Mouse (Mus musculus): ENCODE results near the gene Gpr108. TPM values are rescaled to one million over a fixed set of nuclear protein-coding genes. Genes with fewer than 3 reads are reported as not detected.

Gene Gpr108
- polyA plus RNA-seq, 1 experiment from 2014 or later = 32.6 TPM

DNA sequence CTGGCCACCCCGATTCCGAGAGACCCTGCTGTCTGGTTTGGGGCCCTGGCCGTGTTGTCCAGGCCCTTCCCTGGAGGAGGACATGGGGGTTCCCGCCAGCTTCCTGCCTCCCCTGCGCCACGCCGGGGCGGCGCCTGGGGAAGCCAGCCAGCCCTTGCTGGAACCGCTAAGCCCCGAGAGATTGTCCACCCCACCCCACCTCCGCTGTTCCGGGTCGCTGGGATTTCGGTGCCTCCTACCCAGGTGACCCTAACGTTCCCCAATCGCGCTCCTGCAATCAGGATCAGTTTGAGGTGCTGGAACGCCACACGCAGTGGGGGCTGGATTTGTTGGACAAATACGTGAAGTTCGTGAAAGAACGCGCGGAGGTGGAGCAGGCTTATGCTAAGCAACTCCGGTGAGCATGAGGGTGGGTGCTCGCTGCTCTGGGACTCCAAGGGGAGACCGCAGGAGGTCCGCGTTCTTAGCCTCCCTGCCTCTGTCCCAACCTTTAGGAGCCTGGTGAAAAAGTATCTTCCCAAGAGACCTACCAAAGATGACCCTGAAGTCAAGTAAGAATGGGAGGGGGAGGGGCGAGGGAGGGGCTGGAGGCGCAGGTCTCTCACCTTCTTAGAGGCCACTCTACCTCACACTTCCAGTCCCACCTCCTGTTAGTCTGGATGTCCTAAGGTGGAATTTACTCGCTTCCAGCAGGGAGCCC is 2.4 kb upstream of the Gpr108 start:
- peaks cover 22% of the 10 kb centered on the region for H3K36me3 ChIP-seq
- H3K4me2 ChIP-seq (replicated peaks) = peak overlapping the region; percentile 95
- H3K4me3 ChIP-seq (replicated peaks) = peak overlapping the region; percentile 80
- no peaks in the 10 kb centered on the region for H3K9me3 ChIP-seq
- no peaks in the 10 kb centered on the region for H3K27me3 ChIP-seq (replicated peaks)
- 3% methylated on average over 33 of the region's 33 CpGs for WGBS
- no peak for ATAC-seq
- H3K27ac ChIP-seq = peak overlapping the region; percentile 36; the same call in 1 of the 2 replicates
- peaks cover 22% of the 10 kb centered on the region for H3K4me1 ChIP-seq (replicated peaks)
- H3K9ac ChIP-seq = peak overlapping the region; percentile 73

DNA sequence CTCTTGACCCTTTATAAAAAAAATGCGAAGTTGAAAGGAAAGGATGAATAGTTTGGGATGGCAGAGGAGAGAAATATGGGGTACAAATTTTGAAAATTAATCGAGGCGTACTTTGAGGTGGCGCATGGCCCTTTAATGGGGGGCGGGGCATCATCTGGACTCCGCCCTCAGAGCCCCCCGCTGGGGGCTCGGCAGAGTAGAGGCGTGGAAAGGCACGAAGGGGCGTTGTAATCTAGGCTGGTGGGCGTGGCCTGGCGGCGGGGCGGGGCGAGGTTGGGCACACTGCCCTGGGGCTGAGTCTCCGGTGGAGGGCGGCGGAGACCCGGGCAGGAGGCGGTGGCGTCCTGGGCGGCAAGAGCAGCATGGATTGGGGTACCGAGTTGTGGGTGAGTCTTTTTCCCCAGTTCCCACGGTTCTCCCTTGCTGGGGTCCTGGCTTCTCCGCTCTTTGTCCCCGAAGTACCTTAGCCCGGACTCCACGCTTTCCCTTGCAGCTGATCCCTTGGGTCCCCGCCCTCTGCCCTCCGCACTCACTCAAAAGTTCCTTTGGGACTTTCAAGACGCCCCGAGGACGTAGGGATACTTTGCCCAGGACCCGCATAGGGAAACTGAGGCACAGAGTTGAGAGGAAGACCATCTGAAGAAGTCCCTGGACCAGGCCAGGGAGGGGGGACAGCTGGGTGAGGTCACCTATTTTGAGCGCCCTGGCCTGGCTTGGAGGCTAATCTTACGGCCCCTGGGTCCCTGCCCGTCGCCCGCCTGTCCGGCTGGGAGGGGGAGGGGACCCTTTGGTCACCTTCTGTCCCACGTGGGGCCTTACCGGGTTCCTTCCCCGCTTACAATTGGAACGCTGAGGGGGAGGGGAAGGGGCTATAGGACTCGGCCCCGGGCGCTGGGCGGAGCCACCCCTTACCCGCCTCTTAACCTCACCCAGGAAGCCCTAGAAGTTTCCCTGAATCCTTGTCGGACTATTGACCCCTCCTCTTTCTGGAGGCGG is 1.2 kb upstream of the Gpr108 start, which contains the start of gene Trip10:
TSS of gene Trip10 (plus strand) at position 270 of the 996 bp plus-strand sequence.
- peak within 1 kb of the TSS; percentile 95 for H3K4me2 ChIP-seq (replicated peaks)
- peak; percentile 65 for ATAC-seq
- WGBS = under 1% methylated on average over 51 of the region's 52 CpGs
- no peaks in the 10 kb centered on the region for H3K9me3 ChIP-seq
- peaks cover 13% of the 10 kb centered on the region for H3K36me3 ChIP-seq
- peak within 1 kb of the TSS; percentile 94 for H3K27ac ChIP-seq
- peaks cover 27% of the 10 kb centered on the region for H3K4me1 ChIP-seq (replicated peaks)
- H3K9ac ChIP-seq = peak within 1 kb of the TSS; percentile 73
- H3K4me3 ChIP-seq (replicated peaks) = peak within 1 kb of the TSS; percentile 80
- no peaks in the 10 kb centered on the region for H3K27me3 ChIP-seq (replicated peaks)

DNA sequence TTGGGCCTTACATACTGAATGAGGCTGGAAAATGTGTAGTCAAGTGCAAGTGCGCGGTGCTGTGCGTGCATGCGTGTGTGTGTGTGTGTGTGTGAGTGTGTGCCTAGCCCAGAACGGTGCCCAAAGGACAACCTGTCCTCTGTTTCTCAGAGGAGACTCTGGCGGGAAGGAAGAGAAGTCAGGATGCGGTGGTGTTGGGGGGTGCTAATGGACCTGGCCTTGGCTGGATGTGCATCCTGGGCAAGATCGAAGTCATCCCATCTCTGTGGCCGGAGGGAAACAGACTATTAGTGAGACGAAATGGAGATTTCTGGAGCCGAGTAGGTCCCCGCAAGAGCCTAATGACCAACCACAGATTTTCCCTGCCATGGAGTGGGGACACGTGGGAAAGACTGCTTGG is 525 bp upstream of the Gpr108 start:
- peak overlapping the region; percentile 48 for H3K9ac ChIP-seq
- no peaks in the 10 kb centered on the region for H3K27me3 ChIP-seq (replicated peaks)
- H3K4me1 ChIP-seq (replicated peaks) = peaks cover 27% of the 10 kb centered on the region
- H3K9me3 ChIP-seq = no peaks in the 10 kb centered on the region
- H3K4me2 ChIP-seq (replicated peaks) = peak overlapping the region; percentile 95
- 6% methylated on average over 13 of the region's 13 CpGs for WGBS
- H3K27ac ChIP-seq = peak overlapping the region; percentile 94
- H3K36me3 ChIP-seq = peaks cover 11% of the 10 kb centered on the region
- H3K4me3 ChIP-seq (replicated peaks) = peak overlapping the region; percentile 80
- ATAC-seq = no peak

DNA sequence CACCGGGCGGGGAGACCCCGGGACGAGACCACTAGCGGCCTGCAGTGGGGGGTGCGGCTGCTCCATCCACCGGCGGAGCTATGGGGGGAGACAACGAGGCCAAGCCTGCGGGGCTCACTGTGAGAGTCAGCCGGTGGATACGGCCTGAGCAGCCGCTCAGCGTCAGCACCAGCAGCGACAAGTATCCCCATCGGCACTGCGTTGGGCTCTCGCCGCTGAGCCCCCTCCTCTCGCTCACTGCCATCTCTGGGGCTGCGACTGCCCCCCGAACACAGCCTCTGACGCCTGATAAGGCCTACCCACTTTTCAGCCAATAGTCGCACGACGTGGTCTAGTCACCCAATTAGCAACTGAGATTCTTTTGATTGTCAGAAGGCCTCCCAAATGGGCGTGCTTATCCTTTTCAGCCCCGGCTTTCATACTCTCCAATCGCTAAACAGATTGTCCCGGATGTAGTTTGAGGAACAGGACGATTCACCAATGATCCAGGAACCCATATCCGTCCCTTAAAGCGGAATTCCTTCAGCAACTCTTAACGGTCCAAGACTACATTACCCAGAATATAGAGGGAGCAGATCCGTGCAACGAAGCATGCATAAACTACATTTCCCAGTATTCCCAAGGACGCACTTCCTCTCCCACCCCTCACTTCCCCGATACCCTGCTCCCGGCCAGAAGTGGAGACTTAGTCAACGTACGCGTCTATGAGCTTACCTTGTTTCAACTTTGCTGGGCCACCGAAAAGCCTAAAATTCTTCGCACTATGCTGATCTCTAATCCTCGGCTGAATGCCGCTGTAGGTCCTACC is 649 bp downstream of the Gpr108 start:
- peak; percentile 88 for ATAC-seq
- no peaks in the 10 kb centered on the region for H3K9me3 ChIP-seq
- WGBS = under 1% methylated on average over 46 of the region's 46 CpGs

DNA sequence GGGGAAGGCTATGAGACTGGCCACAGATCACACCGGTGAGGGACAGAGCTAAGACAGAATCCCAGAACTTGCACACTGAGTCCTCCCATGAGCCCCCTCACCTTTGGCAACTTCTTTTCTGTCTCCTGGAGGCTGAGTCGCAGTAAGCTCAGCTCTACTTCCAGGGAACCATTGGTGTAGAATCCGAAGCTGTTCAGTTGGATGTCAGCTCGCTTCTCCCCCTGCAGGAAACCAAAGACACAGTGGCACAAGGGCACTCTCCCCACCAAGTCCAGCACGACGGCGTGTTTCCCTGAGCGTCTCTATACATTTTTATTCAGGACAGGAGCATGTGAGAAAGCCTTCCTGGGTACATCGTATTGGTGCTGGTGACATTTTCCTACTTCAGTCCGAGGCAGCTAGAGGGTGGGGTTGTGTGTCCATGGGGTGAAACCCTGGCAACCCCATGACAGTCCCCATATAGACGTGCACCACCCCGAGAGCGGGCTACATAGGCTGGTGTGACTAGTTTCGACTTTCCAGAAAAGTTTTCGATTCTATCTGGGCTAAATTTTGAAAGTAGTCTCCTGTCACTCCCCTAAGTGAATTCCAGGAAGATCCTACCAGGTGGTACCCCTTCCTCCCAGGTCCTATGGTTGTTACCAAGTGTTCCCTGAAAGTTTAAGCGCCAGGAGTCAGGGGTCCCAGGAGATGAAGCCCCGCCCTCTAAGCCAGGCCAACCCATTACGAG is 1.4 kb downstream of the Gpr108 start:
- Histone ChIP-seq H3K4me1 (replicated peaks) (peaks cover 27% of the 10 kb centered on the region), H3K4me2 (replicated peaks) (peak overlapping the region; percentile 84), H3K27ac (peak overlapping the region; percentile 93), H3K4me3 (replicated peaks) (peak overlapping the region; percentile 80), H3K9ac (peak overlapping the region; percentile 71), H3K27me3 (replicated peaks) (no peaks in the 10 kb centered on the region), H3K9me3 (no peaks in the 10 kb centered on the region), H3K36me3 (peaks cover 11% of the 10 kb centered on the region; the same call in 1 of the 2 replicates)
- ATAC-seq = no peak
- WGBS = 3% methylated on average over 18 of the region's 18 CpGs

More for the DNA sequence above, 649 bp downstream of the Gpr108 start:
- Histone ChIP-seq H3K27ac (peak overlapping the region; percentile 94), H3K4me2 (replicated peaks) (peak overlapping the region; percentile 95), H3K4me1 (replicated peaks) (peaks cover 27% of the 10 kb centered on the region), H3K36me3 (peaks cover 10% of the 10 kb centered on the region; the same call in 1 of the 2 replicates), H3K9ac (peak overlapping the region; percentile 71), H3K27me3 (replicated peaks) (no peaks in the 10 kb centered on the region), H3K4me3 (replicated peaks) (peak overlapping the region; percentile 80)

DNA sequence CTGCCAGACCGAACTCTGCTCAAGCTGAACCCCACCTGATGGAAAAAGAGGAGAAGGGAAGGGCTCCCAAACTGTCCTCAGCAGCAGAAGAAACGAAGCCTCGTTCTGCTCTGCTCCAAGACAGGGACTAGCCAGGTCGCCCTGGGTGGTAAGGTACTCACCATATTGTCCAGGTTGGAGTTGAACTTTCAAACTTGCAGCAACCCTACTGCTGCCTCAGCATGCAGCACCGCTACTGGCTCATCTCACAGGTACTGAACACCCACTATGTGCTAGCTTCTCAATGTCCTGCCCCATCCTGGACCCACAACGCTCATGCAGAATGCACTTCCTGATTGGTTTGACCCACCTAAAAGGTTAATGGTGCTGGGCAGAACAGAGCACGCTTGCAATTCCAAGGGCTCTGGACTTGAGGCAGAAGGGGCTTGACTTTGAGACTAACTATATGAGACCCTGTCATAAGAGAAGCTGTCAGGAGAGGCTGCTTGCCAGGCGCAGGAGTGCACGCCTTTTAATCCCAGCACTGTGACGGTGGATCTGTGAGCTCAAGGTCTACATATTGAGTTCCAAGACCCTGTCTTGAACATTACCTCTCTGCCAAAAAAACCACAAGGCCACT is 2.8 kb downstream of the Gpr108 start:
- Histone ChIP-seq H3K27ac (no peak overlapping the region), H3K9ac (no peak overlapping the region), H3K4me1 (replicated peaks) (peaks cover 21% of the 10 kb centered on the region), H3K27me3 (replicated peaks) (no peaks in the 10 kb centered on the region), H3K4me2 (replicated peaks) (no peak overlapping the region), H3K36me3 (peaks cover 15% of the 10 kb centered on the region; the same call in 1 of the 2 replicates), H3K4me3 (replicated peaks) (no peak overlapping the region), H3K9me3 (no peaks in the 10 kb centered on the region)
- WGBS = 86% methylated on average over 10 of the region's 10 CpGs
- ATAC-seq = no peak

DNA sequence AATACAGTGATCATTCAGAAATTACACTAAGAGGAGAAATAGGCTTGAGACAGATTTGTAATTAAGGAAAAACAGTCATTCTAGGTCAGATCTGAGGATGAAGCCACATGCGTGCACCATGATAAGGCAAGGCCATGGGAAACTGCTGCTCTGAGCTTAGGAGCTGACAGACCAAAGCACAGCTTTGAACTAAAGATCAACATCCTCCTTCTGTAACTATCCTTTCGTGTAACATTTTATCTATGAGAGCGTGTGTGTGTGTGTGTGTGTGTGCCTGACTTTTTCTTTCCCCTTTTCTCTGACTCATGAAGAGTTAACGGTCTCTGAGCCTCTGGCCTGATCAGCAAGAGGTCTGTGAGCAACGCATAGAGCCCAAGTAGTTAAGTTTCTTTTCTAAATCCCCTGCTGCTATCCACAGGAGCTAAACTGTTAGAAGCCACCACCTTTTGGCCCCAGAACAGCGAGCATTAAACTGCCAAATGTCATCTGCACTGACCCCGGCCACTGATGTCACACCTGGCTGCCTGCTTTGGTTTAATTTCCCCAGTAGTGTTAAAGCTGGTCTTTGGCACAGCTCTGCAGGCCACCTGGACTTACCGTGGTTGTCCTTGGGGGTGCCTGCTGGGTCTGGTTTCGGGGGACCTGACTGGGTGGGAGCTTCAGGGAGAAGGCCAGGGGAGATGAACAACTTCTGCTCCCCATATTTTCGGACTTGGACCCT is 4.4 kb downstream of the Gpr108 start:
- Histone ChIP-seq H3K4me3 (replicated peaks) (no peak overlapping the region), H3K4me1 (replicated peaks) (peaks cover 20% of the 10 kb centered on the region), H3K27me3 (replicated peaks) (no peaks in the 10 kb centered on the region), H3K9me3 (no peaks in the 10 kb centered on the region), H3K36me3 (peaks cover 15% of the 10 kb centered on the region; the same call in 1 of the 2 replicates), H3K27ac (no peak overlapping the region), H3K4me2 (replicated peaks) (no peak overlapping the region), H3K9ac (no peak overlapping the region)
- no peak for ATAC-seq
- WGBS = 75% methylated on average over 10 of the region's 10 CpGs

DNA sequence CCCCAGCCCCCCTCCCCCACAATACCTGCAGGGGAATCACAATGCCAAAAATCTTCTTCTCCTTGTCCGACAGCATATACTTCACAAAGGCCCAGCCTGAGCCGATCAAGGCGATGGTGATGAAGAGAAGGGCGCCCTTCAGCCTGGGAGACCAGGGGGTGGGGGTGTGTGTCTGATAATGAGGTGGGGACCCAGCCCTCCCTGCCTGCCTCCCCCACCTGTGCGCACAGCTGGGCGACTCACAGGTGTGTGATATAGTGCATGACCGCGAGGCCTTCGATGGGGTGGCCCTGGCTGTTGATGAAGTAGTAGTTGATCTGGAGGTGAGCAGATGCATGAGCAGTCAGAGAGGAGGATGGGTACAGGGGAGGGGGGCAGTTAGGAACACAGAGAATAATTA is 11.1 kb downstream of the Gpr108 start:
- Histone ChIP-seq H3K4me3 (replicated peaks) (no peak overlapping the region), H3K27ac (no peak overlapping the region), H3K9me3 (no peaks in the 10 kb centered on the region), H3K4me1 (replicated peaks) (0 out of 2 replicates have a peak, but pooled peaks cover 6% of the 10 kb centered on the region), H3K27me3 (replicated peaks) (no peaks in the 10 kb centered on the region), H3K9ac (no peak overlapping the region), H3K36me3 (peaks cover 34% of the 10 kb centered on the region), H3K4me2 (replicated peaks) (no peak overlapping the region)
- WGBS = 88% methylated on average over 9 of the region's 9 CpGs
- no peak for ATAC-seq

DNA sequence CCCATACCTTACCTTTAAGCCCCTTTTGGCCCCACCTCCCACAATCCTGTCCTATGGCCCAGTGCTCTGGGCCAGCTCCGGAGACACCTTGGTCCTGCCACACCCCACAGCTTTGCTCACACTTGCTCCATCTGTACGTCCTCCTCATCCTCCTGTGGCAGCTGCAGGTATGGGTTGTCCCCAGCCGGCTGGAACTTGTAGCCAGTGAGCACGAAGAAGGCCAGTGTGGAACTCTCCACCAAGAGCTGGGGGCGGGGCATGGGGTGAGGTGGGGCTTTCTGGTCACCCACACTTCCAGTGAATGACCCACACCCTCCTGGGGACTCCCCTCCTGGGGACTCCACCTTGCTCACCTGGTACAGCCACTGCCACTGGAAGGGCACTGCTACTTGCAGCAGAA is 12.4 kb downstream of the Gpr108 start:
- no peaks in the 10 kb centered on the region for H3K9me3 ChIP-seq
- peaks cover 28% of the 10 kb centered on the region for H3K36me3 ChIP-seq
- no peak for ATAC-seq
- H3K4me3 ChIP-seq (replicated peaks) = no peak overlapping the region
- 80% methylated on average over 5 of the region's 5 CpGs for WGBS
- H3K27me3 ChIP-seq (replicated peaks) = no peaks in the 10 kb centered on the region
- no peak overlapping the region for H3K9ac ChIP-seq
- peaks cover 13% of the 10 kb centered on the region; the same call in 1 of the 2 replicates for H3K4me1 ChIP-seq (replicated peaks)
- peak overlapping the region; percentile 49; the same call in 1 of the 2 replicates for H3K4me2 ChIP-seq (replicated peaks)
- H3K27ac ChIP-seq = no peak overlapping the region

DNA sequence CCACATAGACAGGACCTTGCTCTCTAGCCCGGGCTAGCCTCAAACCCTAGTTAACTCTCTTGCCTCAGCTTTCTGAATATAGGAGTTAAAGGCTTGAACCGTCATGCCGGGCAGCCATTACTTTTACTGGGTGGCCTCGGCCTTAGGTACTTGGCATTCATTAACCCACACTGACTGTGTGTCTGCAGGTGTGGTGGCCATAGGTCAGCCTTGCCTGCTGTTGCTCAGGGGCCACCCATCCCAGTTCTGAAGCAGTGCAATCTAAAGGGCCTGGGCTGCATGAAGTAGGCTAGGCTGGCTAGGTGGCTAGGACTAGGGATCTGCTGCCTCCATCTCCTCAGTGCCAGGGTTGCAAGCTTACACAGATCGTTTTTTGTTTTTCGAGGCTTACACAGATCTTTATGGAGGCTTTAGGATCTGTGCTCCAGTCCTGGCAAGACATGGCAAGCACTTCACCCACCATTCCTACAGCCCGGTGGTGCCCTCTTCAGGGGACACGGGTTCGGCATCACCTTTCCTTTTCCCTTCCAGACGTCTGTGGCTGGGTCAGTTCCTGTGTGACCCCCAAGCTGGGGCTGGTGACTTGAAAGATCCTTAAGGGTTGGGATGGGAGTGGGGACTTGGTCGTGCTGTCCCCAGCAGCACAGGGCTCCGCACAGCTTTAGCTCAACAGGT is 13.9 kb downstream of the Gpr108 start:
- peaks cover 21% of the 10 kb centered on the region; the same call in 1 of the 2 replicates for H3K4me1 ChIP-seq (replicated peaks)
- no peak overlapping the region for H3K9ac ChIP-seq
- H3K36me3 ChIP-seq = peaks cover 28% of the 10 kb centered on the region
- H3K4me3 ChIP-seq (replicated peaks) = peak overlapping the region; percentile 26
- H3K27me3 ChIP-seq (replicated peaks) = no peaks in the 10 kb centered on the region
- peak overlapping the region; percentile 68 for H3K27ac ChIP-seq
- WGBS = 73% methylated on average over 12 of the region's 12 CpGs
- H3K4me2 ChIP-seq (replicated peaks) = peak overlapping the region; percentile 49
- ATAC-seq = peak; percentile 82
- H3K9me3 ChIP-seq = no peaks in the 10 kb centered on the region

Measured in intestine, embryonic 15.5 days (tissue).